Mouse (Mus musculus): ENCODE results near the gene Csf2rb.

DNA sequence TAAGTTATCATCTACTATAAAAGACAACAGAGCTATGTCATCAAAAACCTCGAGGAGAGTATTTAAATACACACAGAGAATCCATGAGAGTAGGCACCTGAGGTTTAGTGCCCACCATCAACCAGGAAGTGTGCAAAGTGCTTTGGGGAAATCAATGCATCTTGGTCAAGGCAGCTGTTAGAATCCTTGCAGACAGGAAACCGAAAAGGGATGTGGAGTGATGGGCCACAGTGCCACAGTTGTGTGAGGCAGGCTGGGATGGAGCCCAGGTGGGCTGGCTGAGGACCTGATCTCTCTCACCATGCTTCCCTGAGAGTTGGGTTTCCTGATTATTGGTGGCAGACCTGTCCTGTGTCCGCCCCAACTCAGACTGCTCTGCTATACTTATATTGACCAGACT lies 25.9 kb upstream of the Csf2rb start:
- no peak for TF ChIP-seq EP300 (IDR thresholded peaks at IDR 0.05; ENCODE audit: insufficient read depth, low read depth, low read length)
- no peak for TF ChIP-seq CTCF (IDR thresholded peaks at IDR 0.05)
- no peak for TF ChIP-seq POLR2A (IDR thresholded peaks at IDR 0.05; ENCODE audit: insufficient read depth, low read depth, low read length)
